Mouse (Mus musculus) CH12.LX (cell line): Measurements from ENCODE around the gene Slc22a14.

ENCODE experiments used
- CTCF ChIP-seq, 2 experiments: IDR thresholded peaks in 1 of 2; conservative IDR thresholded peaks in 1 of 2; 2 replicates each; pipeline ENCODE4 v1.5.1; 2011 to 2012; ENCODE audit warnings: low read depth in 2 of 2, low read length in 2 of 2, improper control_type of control experiment in 1 of 2, inconsistent platforms in 1 of 2, mild to moderate bottlenecking in 1 of 2, moderate library complexity in 1 of 2
- ETS1 ChIP-seq: conservative IDR thresholded peaks from 2 replicates; pipeline ENCODE4 v1.6.1; 2012; ENCODE audit warnings: low read depth, mild to moderate bottlenecking, inconsistent platforms, low read length, improper control_type of control experiment, moderate library complexity
- KAT2A ChIP-seq: IDR thresholded peaks from 2 replicates; pipeline ENCODE4 v1.6.1; 2012; ENCODE audit warnings: low read length, improper control_type of control experiment, inconsistent platforms; ENCODE audit not compliant: insufficient replicate concordance

DNA sequence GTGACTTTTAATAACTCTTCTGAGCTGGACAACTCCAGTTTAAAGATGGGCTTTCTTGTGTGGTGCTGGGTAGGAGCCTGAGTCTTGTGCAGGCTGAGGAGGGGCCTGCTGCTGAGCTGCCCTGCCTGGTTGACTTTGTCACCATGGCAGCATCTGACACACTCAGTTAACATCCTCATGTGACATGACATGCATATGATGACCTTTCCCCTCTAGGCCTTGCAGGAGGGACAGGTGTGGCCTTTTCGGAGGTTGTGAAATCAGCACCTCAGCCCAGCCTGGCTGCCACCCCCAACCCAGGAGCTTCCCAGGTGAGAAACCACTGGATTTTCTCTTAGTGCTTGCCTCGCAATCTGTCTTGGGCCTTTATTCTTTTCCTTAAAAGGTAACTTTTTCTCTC lies 24.9 kb upstream of the Slc22a14 start:
- no peak for TF ChIP-seq KAT2A
- no peak for TF ChIP-seq ETS1
- TF ChIP-seq CTCF (conservative IDR thresholded peaks at IDR 0.05 in 1 of 2, IDR thresholded peaks at IDR 0.05 in 1 of 2; ENCODE audit: low read depth in 2 of 2, low read length in 2 of 2): no peak
